Mouse (Mus musculus): Measurements from ENCODE around the gene Atxn10. TPM values are rescaled to one million over a fixed set of nuclear protein-coding genes. Genes with fewer than 3 reads are reported as not detected.
A peak's percentile ranks its signal among the peaks of the same experiment; 100 is the strongest.

Atxn10 gene
- total RNA-seq, 2 experiments from 2014 or later: 119 to 127 TPM

DNA sequence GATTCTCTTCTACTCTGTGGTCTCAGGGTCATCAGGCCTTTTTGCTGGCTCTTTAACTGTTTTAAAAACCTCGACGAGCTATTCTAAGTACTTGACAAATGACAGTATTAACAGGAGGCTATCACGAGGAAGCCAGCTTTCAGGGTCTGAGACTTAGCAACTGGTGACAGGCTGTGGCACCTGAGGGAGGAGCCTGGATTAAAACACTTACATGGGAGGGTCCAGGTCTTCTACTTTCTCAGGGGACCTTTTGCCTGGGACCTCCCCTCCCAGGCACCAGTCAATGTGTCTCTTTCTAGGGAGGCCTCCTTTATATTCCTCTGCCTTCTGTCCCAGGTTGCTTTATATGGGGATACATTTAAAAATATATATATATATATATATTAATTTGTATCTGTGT is 1.8 kb upstream of the Atxn10 start:
- DNase-seq: no peak

DNA sequence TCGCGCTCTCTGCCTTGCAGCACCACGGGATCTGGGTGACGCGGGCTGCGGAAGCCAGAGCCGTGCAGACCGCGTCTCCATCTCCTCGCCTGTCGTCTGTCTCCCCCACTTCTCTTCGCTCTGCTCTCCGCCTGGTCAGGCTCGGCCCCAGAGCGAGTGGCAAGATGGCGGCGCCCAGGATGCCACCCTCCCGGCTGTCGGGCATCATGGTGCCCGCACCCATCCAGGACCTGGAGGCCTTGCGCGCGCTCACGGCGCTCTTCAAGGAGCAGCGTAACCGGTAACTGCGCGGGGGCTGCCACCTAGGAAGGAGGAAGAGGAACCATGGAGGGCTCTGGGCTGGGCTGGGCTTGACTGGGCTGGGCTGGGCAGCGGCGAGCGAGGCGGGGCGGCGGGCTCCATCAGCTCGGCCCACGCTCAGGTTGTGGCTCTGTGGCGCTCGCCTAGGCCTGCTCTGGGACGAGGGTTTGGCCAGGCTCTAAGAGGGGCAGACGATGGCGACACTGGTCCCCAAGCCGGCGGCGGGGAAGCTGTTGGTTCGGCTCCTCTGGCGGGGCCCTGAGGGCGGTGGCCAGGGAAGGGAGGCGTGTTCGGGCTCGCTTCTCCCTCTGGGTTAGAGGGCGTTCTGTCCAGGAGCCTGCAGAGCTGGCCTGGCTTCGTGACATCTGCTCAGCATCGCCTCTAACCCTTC is 401 bp downstream of the Atxn10 start:
- DNase-seq: peak; percentile 84

DNA sequence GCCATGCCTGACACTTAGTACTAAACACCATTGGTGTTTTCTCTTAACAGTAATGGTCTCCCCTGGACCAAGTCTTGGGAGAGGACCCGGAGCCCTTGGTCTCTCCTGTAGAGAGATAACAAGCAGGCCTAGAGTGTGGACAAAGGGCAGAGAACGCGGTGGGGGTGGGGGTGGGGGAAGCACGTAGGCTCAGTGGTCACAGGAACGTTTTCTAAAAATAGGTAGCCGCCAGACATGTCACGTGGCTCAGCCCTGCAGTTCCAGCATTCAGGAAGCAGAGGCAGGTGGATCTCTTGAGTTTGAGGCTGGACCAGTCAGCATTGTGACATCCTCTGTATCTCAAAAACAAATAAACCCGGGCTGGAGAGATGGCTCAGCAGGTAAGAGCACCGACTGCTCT is 1.2 kb downstream of the Atxn10 start:
- DNase-seq: no peak

DNA sequence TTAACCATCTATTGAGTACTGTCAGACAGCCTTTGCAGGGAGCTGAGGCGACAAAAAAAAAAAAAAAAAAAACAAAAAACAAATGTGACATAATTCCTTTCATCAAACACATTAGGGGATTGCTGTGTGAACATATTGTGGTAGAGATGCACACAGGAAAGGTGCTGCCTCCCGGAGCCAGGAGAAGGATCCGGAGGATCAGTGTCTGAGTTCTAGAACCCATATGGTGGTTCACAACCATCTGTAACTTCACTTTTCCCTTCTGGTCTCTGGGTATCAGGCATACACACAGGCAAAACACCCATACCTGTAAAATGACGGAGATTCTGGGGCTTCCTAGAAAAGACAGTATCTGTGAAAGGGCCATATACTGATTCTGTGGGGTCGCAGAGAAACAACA is 1.9 kb downstream of the Atxn10 start:
- DNase-seq: no peak

DNA sequence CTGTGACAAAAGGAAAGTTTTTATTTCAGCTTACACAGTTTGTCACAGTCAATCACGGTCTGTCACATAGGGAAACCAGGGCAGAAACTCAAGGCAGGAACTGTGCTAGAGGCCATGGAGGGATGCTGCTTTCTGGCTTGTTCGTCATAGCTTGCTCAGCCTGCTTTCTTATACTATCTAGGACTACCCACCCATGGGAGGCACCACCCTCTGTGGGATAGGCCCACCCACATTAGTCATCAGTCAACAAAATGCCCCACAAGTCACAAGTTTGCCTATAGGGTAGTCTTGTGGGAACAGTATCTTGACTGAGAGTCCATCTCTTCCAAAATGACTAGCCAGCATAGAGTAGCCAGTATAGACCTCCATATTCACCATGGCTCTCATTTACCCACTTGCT is 6.2 kb downstream of the Atxn10 start:
- no peak for DNase-seq

GRCm38 (mm10) chr15:85344673-85345072 is 8.6 kb downstream of the Atxn10 start:
- DNase-seq: no peak

- no peak for DNase-seq
Measured at GRCm38 (mm10) chr15:85347058-85347700, 11.1 kb downstream of the Atxn10 start.

GRCm38 (mm10) chr15:85350144-85350543 is 14.1 kb downstream of the Atxn10 start:
- DNase-seq: no peak

DNA sequence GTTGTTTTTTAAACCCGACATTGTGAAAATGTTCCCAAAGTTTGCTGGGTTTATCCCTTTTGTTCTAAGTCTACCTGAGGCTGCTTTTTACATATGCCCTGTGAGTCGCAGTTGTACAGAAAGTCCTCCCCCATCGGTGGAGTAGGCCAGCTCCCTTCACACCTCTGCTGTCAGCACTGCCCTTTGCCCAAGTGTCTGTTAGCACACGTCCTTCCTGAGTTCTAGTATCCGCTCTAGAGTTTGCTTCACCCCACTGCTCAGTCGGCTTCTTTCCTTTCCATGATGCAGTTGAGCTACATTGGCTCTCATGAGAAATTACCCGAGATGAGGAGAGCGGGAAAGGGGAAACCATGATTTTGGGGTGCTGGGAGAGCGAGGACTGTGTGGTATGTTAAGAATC is 18.0 kb downstream of the Atxn10 start:
- no peak for DNase-seq

DNA sequence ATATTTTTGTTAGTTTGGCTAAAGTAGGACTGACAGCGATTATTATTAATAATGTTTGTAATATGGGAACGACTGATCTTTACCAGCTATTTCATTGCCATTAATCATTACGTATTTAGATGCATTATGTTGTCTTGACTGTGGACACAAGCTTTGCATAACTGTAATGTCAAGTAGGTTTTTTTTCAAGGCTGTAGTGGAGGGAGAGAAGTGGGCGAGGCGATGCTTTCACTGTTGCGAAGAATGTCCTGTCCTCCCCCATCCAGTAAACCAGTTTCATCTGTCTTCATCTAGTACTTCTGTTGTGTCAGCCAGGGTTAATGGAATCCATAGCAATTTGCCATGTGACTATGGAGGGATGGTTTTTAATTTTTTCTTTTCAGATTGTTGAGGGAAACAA is 20.1 kb downstream of the Atxn10 start:
- DNase-seq: no peak

DNA sequence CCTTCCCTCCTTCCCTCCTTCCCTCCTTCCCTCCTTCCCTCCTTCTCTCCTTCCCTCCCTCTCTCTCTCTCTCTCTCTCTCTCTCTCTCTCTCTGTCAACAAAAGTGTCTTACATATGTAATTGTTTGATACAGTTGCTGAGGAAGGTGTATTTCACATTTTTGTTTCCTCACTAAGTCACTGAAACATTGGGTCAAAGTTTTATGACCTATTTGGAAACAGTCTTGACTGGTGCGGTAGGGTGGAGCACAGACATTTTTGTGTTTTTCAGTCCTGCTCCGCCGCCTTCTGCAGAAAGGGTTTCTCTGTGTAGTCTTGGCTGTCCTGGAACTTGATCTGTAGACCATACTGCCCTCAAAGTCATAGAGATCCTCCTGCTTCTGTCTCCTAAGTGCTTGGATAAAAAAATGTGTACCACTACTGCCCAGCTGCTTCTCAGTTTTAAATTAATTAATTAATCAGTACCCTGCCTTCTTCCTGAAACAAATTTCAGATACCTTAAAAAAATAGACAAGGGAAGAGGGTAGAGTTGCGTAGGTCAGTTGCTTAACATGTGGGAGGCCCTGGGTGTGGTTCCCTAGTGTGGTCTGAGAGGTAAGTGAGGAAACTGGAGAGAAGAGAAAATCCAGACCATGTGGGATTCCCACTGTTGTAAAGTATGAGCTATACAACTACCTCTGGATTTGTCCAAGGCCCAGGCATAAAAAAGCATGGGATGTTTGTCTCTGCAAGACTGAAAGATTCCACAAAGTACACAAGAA is 21.6 kb downstream of the Atxn10 start:
- DNase-seq: no peak

GRCm38 (mm10) chr15:85359483-85359882 is 23.4 kb downstream of the Atxn10 start:
- DNase-seq: no peak

GRCm38 (mm10) chr15:85359901-85360300 is 23.9 kb downstream of the Atxn10 start:
- DNase-seq: no peak

- no peak for DNase-seq
Measured at GRCm38 (mm10) chr15:85364366-85364765, 28.3 kb downstream of the Atxn10 start.

- no peak for DNase-seq
Measured at GRCm38 (mm10) chr15:85366938-85367337, 30.9 kb downstream of the Atxn10 start.

DNA sequence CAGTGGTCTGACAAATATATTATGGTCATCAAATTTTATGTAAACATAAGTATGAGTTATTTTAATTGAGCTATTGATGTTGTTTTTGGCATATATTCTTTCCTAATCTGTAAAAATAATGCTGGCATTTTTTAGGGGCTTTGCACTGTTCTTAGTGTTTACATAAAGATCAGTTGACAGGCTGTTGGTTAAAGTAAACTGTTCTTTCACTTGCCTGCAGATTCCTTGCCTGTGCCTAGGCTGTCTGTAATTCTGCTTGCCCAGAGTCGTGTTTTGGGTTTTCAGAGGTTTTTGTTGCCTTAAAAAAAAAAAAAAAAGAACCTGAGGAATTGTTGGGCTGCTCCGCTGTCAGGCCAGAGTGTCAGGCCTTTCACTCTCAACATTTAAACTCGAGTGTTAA is 33.7 kb downstream of the Atxn10 start:
- no peak for DNase-seq

DNA sequence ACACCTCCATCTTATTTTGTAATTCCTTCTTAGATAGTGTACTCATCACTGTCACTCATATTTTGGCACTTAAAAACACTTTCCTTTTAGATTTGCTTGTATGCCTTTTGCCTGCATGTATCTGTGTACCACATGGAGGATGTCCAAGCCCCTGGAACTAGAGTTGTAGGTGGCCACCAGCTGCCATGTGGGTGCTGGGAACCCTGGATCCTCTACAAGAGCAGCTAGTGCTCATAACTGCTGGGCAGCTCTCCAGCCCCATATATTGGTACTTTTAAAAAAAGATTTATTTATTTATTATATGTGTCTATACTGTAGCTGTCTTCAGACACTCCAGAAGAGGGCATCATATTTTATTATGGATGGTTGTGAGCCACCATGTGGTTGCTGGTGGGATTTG is 37.1 kb downstream of the Atxn10 start:
- no peak for DNase-seq

- no peak for DNase-seq
Measured at GRCm38 (mm10) chr15:85383477-85383876, 47.4 kb downstream of the Atxn10 start.

DNA sequence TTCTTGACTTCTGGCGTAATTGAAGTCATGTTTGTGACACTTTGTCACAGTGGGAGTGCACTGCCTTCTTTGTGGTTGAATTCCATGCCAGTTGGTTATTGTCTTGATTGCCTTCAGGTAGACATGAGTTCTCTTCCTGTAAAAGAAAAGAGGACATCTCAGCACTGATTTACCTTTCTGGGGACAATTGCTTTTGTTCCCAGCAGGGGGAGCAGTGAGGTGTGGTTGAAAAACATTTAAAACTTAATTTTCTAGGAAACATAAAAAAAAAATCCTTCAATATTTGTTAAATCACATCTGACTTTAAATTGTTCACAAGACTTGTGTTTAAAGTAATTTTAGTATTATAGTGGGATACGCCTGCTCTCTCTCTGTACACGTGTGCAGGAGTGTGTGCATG is 52.7 kb downstream of the Atxn10 start:
- no peak for DNase-seq

- no peak for DNase-seq
Measured at GRCm38 (mm10) chr15:85389915-85390314, 53.9 kb downstream of the Atxn10 start.

GRCm38 (mm10) chr15:85395360-85395759 is 59.3 kb downstream of the Atxn10 start:
- no peak for DNase-seq

GRCm38 (mm10) chr15:85401926-85402325 is 65.9 kb downstream of the Atxn10 start:
- no peak for DNase-seq

- peak; percentile 18 for DNase-seq
Measured at GRCm38 (mm10) chr15:85403256-85403731, 67.2 kb downstream of the Atxn10 start.

GRCm38 (mm10) chr15:85404739-85405138 is 68.7 kb downstream of the Atxn10 start:
- DNase-seq: no peak
